Mouse (Mus musculus) E14TG2a.4 (cell line): ENCODE results near the gene Ipmk.

Experiments
- CTCF ChIP-seq: conservative IDR thresholded peaks from 2 replicates; pipeline ENCODE4 v1.5.1; 2014; ENCODE audit warnings: low read length
- NANOG ChIP-seq: IDR thresholded peaks from 2 replicates; pipeline ENCODE4 v1.6.1; 2014; ENCODE audit warnings: borderline replicate concordance, low read length, mixed read lengths

- TF ChIP-seq CTCF, result no peak
- TF ChIP-seq NANOG, result no peak
Observed at GRCm38 (mm10) chr10:71405523-71406217, 58.1 kb downstream of the Ipmk start.
